Mouse (Mus musculus): ENCODE measurements around the gene Fezf1. TPM values are rescaled to one million over a fixed set of nuclear protein-coding genes. Genes with fewer than 3 reads are reported as not detected.

Gene Fezf1
- polyA plus RNA-seq, 1 experiment from 2014 or later: 13.6 TPM

DNA sequence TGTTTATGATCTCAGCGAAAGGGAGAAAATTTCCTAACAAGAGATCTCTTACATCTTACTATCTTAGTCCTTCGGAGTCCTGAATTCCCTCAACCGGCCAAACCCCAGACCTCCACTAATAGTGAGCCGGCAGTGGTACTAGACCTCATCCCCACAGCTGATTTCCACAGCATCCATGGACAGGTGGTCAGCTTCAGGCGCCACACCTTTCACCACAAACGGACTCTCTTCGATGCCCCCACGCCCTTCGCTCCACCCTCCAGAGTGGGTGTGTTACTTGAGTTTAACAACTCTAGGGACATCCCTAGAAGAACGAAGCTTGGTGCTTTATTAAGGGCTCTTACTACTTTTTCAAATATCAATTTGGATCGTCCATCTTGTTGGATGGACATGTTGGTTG, 6.5 kb upstream of the Fezf1 start:
- Histone ChIP-seq H3K4me3 (no peak overlapping the region), H3K9me3 (replicated peaks) (no peaks in the 10 kb centered on the region), H3K4me2 (peak overlapping the region; percentile 56; the same call in 1 of the 2 replicates), H3K4me1 (peaks cover 17% of the 10 kb centered on the region), H3K27me3 (peaks cover 90% of the 10 kb centered on the region), H3K9ac (no peak overlapping the region), H3K27ac (no peak overlapping the region), H3K36me3 (ENCODE audit: poor library complexity, severe bottlenecking) (no peaks in the 10 kb centered on the region)
- 35% methylated on average over 11 of the region's 11 CpGs for WGBS
- ATAC-seq: no peak

DNA sequence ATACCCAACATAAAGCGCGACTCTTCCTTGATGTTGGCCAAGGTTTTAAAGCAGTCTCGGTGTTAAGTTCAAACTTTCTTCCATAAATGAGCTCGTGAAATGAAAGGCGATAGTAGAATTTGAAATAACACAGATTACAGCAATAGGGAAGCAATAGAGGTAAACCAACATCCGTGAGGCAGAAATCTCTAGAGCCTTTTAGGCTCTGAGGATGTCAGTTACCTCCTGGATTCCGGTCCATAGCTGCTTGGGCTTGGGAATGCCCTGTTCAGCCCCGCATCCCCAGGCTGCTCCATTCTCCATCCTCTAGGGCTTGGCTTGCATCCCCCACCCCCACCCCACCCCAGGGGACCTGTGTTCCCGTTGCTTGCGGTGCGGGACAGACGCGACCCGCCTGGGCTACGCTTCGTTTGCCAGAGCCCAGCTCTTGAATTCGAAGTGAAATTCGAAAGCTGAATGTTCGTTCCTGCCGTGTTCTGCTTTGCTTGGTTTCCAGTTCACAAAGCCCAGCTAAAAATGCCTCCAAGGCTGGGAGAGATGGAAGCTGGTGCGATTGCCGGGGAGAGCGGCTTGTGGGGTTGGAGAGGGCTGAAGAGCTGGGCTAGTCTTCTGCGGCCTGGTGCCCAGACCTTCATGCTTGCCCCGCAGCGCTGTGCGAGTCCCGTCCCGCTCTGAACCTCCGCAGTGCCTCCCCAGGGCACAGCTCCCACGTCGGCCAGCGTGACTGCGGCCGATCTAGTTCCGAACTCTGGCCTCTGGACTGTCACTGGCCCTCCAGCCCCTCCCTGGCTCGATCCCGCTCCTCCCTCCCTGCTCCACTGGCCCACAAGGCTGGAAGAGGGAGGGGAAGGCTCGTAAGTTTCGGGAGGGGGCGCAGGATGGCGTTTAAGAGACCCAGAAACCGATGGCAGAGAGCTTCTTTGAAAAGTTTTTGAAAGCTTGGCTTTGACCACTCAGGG, 5.5 kb upstream of the Fezf1 start:
- Histone ChIP-seq H3K4me1 (peaks cover 26% of the 10 kb centered on the region), H3K27ac (peak overlapping the region; percentile 54), H3K4me3 (peak overlapping the region; percentile 34), H3K9me3 (replicated peaks) (no peaks in the 10 kb centered on the region), H3K9ac (peak overlapping the region; percentile 52; the same call in 1 of the 2 replicates), H3K36me3 (ENCODE audit: poor library complexity, severe bottlenecking) (no peaks in the 10 kb centered on the region), H3K27me3 (peaks cover 88% of the 10 kb centered on the region), H3K4me2 (peak overlapping the region; percentile 56)
- 1% methylated on average over 43 of the region's 43 CpGs for WGBS
- peak; percentile 51 for ATAC-seq

DNA sequence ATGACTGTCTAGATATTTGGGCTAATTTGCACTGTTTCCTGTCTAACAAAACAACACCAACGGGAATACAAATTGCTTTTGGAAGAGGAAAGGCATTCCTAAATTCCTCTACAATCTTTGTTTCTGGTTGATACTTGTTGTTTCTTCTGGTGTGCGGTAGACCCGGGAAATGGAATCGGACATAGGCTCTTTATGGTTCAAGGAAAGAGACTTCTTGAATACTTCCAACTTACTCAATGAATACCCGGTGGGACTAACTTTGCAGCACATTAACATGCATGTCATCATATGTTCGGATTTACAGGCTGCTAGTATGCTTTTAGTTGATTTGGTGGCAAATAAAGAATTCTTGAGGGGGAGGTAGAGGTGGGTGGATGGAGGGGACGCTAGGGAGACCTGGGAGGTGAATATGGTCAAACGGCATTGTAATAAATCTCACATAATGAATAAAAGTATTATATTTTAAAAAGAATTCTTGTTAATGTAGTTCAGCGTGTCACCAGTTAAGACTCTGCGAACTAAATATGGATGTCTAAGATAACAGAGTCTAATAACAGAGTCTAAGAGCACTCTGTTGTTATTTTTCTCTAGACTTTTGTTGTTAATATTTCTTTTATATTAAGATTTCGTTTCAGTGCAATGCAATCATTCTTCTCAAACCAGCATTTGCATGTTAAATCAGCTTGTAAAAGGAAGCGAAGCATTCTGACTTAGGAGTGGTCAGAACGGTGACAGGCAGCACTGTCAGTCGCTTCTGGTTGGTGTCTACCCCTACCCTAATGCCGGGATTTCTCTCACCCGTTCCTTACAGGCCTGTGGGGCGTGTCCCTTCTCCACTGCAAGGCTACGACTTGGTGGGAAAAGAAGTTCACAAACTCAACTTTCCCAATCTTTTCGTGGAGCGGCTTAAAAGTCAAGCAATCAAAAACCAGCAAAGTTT, 4.3 kb upstream of the Fezf1 start:
- no peaks in the 10 kb centered on the region for H3K9me3 ChIP-seq (replicated peaks)
- WGBS: 8% methylated on average over 20 of the region's 20 CpGs
- peak overlapping the region; percentile 34 for H3K4me3 ChIP-seq
- no peak for ATAC-seq
- peaks cover 37% of the 10 kb centered on the region for H3K4me1 ChIP-seq
- no peak overlapping the region for H3K27ac ChIP-seq
- no peaks in the 10 kb centered on the region for H3K36me3 ChIP-seq (ENCODE audit: poor library complexity, severe bottlenecking)
- H3K27me3 ChIP-seq: peaks cover 88% of the 10 kb centered on the region
- H3K4me2 ChIP-seq: peak overlapping the region; percentile 56
- peak overlapping the region; percentile 46; the same call in 1 of the 2 replicates for H3K9ac ChIP-seq

DNA sequence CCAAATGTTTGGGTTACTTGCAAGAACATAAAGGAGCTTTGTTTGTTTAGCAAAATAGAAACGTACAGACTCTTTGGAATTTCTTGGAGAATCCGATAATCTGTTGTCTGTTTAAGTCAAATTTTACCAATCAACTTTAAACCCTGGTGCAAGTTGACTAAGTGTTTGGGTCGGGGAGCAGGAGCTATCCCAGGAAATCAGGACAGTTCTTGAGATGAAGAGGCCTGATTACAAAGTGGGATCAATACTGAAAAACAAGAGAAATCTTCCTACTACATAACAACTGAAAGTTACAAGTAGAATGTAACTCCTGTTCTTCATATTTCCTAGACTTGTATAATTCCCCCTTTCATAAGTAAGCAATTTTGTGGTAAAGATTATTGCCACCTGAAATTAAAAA, 3.3 kb upstream of the Fezf1 start:
- no peak overlapping the region for H3K9ac ChIP-seq

DNA sequence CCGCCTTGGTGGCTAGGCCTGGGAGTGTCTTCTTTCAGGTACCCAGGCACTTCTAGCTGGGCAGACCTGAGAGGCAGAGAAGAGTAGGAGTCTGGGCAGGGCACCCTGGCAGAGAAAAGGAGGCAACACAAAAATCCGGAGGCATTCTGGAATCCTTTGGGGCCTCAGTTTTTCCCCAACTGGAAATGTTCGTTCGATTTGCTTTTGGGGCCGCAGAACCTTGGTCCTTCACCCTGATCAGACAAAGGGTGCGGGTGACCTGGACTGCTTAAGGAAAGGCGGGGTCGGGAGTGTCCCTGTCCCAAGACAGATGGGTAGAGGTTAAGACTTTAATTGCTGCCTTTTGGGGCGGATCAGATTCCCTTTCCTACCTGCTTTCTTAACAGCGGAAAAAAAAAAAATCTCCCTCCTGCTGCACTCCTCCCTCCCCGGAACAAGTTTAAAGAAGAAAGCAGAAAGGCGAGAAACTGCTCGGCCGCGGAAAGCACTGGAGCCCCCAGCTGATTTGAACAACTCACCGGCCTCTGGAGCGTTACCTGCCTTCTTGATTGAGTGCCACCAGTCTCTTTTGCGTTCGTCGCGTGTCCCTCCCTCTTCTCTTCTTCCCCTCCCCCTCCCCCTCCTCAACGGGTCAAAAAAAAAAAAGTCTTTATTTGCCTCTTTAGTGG, 2.3 kb upstream of the Fezf1 start:
- H3K27ac ChIP-seq: peak overlapping the region; percentile 72
- peak overlapping the region; percentile 78 for H3K4me2 ChIP-seq
- H3K4me1 ChIP-seq: peaks cover 46% of the 10 kb centered on the region
- H3K27me3 ChIP-seq: peaks cover 86% of the 10 kb centered on the region
- no peaks in the 10 kb centered on the region for H3K36me3 ChIP-seq (ENCODE audit: poor library complexity, severe bottlenecking)
- peak overlapping the region; percentile 67 for H3K9ac ChIP-seq
- peak overlapping the region; percentile 49 for H3K4me3 ChIP-seq
- no peak for ATAC-seq
- WGBS: 4% methylated on average over 22 of the region's 22 CpGs
- H3K9me3 ChIP-seq (replicated peaks): no peaks in the 10 kb centered on the region

More for the DNA sequence above, 3.3 kb upstream of the Fezf1 start:
- ATAC-seq: no peak
- H3K27me3 ChIP-seq: peaks cover 89% of the 10 kb centered on the region
- WGBS: 16% methylated on average over 3 of the region's 3 CpGs
- H3K36me3 ChIP-seq (ENCODE audit: poor library complexity, severe bottlenecking): no peaks in the 10 kb centered on the region
- H3K4me3 ChIP-seq: 0 out of 2 replicates have a peak overlapping the region, but pooled peaks have one; percentile 9
- no peaks in the 10 kb centered on the region for H3K9me3 ChIP-seq (replicated peaks)
- H3K27ac ChIP-seq: no peak overlapping the region
- peaks cover 40% of the 10 kb centered on the region for H3K4me1 ChIP-seq
- H3K4me2 ChIP-seq: no peak overlapping the region

DNA sequence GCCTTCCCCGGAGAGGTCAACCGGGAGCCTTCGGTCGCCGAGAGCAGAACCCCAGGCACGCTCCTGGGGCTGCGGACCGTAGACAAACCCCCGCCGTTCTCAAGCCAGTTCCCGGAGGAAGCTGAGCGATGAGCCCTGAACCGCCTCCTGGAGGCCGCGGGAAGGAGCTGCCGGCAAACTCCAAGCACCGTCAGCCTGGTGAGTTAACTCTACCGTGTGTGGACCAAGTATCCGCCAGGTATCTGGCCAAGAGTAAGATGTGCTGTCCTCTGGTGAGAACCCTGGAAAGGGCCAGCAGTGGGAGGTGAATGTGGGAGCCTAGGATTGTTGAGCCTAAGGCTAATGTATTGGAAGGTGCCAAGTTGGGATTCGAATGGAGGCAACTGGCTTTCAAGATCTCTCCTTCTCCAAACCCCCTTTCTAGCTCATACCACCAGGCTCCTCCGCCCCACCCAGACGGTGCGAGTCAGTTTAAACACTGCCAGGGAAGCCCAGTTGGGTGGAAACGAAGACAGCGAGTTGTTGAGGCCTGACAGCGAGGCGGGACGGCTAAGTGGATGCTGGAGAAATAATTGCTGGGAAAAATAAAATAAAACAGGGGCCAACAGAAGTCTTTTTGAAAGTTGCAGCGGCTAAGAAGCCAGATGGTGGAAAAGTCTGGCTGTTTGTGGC, 1.6 kb upstream of the Fezf1 start:
- peak; percentile 69 for ATAC-seq
- peak overlapping the region; percentile 49 for H3K4me3 ChIP-seq
- H3K4me1 ChIP-seq: peaks cover 46% of the 10 kb centered on the region
- peak overlapping the region; percentile 78 for H3K4me2 ChIP-seq
- H3K27me3 ChIP-seq: peaks cover 84% of the 10 kb centered on the region
- H3K9ac ChIP-seq: peak overlapping the region; percentile 67
- no peaks in the 10 kb centered on the region for H3K36me3 ChIP-seq (ENCODE audit: poor library complexity, severe bottlenecking)
- H3K27ac ChIP-seq: peak overlapping the region; percentile 72
- under 1% methylated on average over 27 of the region's 29 CpGs for WGBS
- no peaks in the 10 kb centered on the region for H3K9me3 ChIP-seq (replicated peaks)

DNA sequence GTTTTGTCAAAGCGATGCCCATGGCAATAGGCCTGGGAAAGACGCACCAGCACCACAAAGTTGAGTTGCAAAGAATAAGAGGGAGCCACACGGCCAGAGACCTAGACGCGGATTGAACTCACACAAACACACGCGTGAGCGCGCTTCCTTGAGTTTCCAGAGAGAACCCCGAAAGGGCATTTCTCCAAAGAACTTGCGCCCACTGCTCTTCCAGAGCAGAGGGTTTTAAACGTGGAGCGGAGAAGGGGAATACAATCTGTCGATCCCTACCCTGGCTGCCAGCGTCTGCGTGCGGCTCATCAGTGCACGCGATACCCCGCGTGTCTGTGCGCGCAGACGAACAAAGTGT, 865 bp upstream of the Fezf1 start:
- Histone ChIP-seq H3K36me3 (ENCODE audit: poor library complexity, severe bottlenecking) (no peaks in the 10 kb centered on the region), H3K9ac (peak overlapping the region; percentile 67), H3K4me3 (peak overlapping the region; percentile 49), H3K27ac (peak overlapping the region; percentile 72), H3K4me2 (peak overlapping the region; percentile 78), H3K4me1 (peaks cover 47% of the 10 kb centered on the region), H3K9me3 (replicated peaks) (no peaks in the 10 kb centered on the region), H3K27me3 (peaks cover 81% of the 10 kb centered on the region)
- whole genome bisulfite sequencing: under 1% methylated on average over 24 of the region's 24 CpGs
- peak; percentile 44; the same call in 1 of the 2 replicates for ATAC-seq

DNA sequence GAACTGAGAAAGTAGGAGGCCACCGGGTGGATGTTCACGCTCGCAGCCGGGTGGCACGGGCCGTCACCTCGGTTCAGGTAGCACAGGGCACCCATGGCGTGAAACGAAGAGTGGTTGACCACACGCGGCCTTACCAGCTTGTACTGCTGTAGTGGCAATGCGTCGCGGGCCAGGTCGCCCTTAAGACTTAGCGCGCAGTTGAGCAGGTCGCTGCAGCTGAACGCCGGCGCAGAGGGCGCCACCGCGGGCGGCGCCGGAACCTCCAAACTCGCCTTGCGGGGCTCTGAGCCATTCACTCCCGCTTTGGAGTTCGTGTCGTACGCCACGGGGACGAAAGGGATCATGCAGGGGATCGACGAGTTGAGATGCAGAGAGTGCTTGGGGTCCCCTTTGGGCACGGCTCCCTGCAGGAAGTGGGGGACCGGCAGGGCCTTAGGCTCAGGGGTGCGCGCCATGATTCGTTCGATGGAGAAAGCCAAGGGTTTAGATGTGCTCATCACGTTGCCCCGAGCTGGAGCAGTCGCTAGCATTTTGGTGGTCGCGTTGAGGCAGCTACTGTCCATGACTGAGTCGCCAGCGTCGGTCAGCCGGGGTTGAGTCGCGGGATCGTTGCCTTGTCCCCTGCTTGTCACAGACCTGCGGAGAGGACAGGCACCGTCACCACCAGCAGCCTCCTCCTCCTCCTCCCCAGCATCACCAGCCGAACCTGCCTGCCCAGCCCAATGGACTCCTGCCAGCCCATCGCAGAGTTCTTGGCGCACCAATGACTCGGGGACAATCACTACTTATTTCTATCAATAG, 450 bp downstream of the Fezf1 start:
- H3K9ac ChIP-seq: peak overlapping the region; percentile 62

DNA sequence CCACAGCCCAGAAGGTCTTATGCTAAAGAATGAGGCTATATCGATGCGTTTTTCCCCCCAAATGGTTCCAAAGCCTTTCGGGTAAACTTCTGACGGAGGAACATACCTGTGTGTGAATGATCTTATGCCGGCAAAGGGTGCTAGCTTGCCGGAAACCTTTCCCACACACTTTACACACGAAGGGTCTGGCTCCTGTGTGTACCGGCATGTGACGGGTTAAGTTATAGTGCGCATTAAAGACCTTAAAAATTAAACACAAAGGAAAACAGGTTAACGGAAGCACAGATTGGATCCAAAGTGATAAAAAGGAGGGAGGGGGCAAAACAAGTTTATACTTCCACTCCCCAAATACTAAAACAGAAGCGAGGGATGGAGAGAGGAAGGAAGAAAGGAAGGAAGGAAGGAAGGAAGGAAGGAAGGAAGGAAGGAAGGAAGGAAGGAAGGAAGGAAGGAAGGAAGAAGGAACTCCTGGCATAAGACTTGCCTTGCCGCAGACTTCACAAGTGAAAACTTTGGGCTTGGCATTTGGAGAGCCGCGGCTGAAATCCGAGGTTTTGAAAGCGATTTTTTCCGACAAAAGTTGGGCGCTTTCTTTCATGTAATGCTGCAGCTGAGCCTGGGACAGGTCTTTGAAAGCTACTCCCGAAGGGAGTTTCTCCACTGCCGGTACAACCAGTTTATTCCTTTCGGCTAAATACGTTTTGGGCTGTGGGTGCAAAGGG, 1.2 kb downstream of the Fezf1 start:
- 2% methylated on average over 23 of the region's 23 CpGs for WGBS
- H3K4me1 ChIP-seq: peaks cover 43% of the 10 kb centered on the region
- peak overlapping the region; percentile 49 for H3K4me3 ChIP-seq
- H3K36me3 ChIP-seq (ENCODE audit: poor library complexity, severe bottlenecking): no peaks in the 10 kb centered on the region
- no peak for ATAC-seq
- no peaks in the 10 kb centered on the region for H3K9me3 ChIP-seq (replicated peaks)
- peaks cover 83% of the 10 kb centered on the region for H3K27me3 ChIP-seq
- H3K4me2 ChIP-seq: peak overlapping the region; percentile 78
- peak overlapping the region; percentile 63; the same call in 1 of the 2 replicates for H3K27ac ChIP-seq
- H3K9ac ChIP-seq: peak overlapping the region; percentile 62

More for the DNA sequence above, 450 bp downstream of the Fezf1 start:
- no peaks in the 10 kb centered on the region for H3K9me3 ChIP-seq (replicated peaks)
- under 1% methylated on average over 61 of the region's 61 CpGs for WGBS
- H3K4me1 ChIP-seq: peaks cover 43% of the 10 kb centered on the region
- H3K36me3 ChIP-seq (ENCODE audit: poor library complexity, severe bottlenecking): no peaks in the 10 kb centered on the region
- H3K4me3 ChIP-seq: peak overlapping the region; percentile 49
- H3K4me2 ChIP-seq: peak overlapping the region; percentile 78
- peaks cover 82% of the 10 kb centered on the region for H3K27me3 ChIP-seq
- no peak for ATAC-seq
- peak overlapping the region; percentile 63 for H3K27ac ChIP-seq
